Mouse (Mus musculus): ENCODE results near the gene Rbm47. TPM values are rescaled to one million over a fixed set of nuclear protein-coding genes. Genes with fewer than 3 reads are reported as not detected.

Gene Rbm47
- polyA plus RNA-seq, 1 experiment from 2014 or later, result 5.8 TPM

GRCm38 (mm10) chr5:66090037-66090436 lies 82.9 kb downstream of the Rbm47 start:
- H3K27me3 ChIP-seq, result no peaks in the 10 kb centered on the region
- H3K4me3 ChIP-seq, result no peak overlapping the region
- H3K9ac ChIP-seq, result no peak overlapping the region
- no peak overlapping the region for H3K4me2 ChIP-seq
- no peak overlapping the region for H3K27ac ChIP-seq (replicated peaks)
- no peaks in the 10 kb centered on the region for H3K36me3 ChIP-seq
- ATAC-seq (ENCODE audit: low FRiP score, low read depth), result no peak
- H3K4me1 ChIP-seq (replicated peaks), result no peaks in the 10 kb centered on the region
- 74% methylated on average over 9 of the region's 9 CpGs for WGBS
- H3K9me3 ChIP-seq, result no peaks in the 10 kb centered on the region

GRCm38 (mm10) chr5:66089600-66089999 lies 83.3 kb downstream of the Rbm47 start:
- Histone ChIP-seq H3K4me2 (no peak overlapping the region), H3K27me3 (no peaks in the 10 kb centered on the region), H3K9me3 (no peaks in the 10 kb centered on the region), H3K9ac (no peak overlapping the region), H3K36me3 (no peaks in the 10 kb centered on the region), H3K4me1 (replicated peaks) (no peaks in the 10 kb centered on the region), H3K27ac (replicated peaks) (no peak overlapping the region), H3K4me3 (no peak overlapping the region)
- WGBS, result 88% methylated on average over 4 of the region's 4 CpGs
- ATAC-seq (ENCODE audit: low FRiP score, low read depth), result no peak

DNA sequence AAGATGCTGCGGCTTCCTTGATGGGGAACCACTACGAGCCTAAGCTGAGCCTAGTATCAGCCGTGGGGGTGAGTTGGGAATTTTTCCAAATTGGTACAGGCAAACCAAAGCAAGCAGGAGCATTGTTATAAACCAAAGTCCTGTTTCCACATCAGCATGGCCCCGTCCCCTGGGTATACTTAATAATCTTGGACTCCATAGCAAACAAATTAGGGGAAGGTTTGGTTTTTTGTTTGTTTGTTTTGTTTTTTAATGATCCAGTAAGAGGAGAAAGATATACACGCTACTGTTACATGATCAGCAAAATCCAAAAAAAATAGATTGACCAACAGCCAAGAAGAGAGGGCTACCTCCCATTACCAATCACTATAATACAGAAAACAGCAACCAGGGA lies 84.0 kb downstream of the Rbm47 start:
- ATAC-seq (ENCODE audit: low FRiP score, low read depth), result no peak
- no peaks in the 10 kb centered on the region for H3K27me3 ChIP-seq
- 86% methylated on average over 5 of the region's 5 CpGs for WGBS

GRCm38 (mm10) chr5:66088247-66088901 lies 84.5 kb downstream of the Rbm47 start:
- ATAC-seq (ENCODE audit: low FRiP score, low read depth), result no peak
- Histone ChIP-seq H3K4me3 (no peak overlapping the region), H3K36me3 (no peaks in the 10 kb centered on the region), H3K4me1 (replicated peaks) (no peaks in the 10 kb centered on the region), H3K27me3 (no peaks in the 10 kb centered on the region), H3K9me3 (no peaks in the 10 kb centered on the region), H3K4me2 (no peak overlapping the region), H3K9ac (no peak overlapping the region), H3K27ac (replicated peaks) (no peak overlapping the region)
- WGBS, result 91% methylated on average over 4 of the region's 4 CpGs

More for the DNA sequence above, 84.0 kb downstream of the Rbm47 start:
- H3K36me3 ChIP-seq, result no peaks in the 10 kb centered on the region
- no peak overlapping the region for H3K27ac ChIP-seq (replicated peaks)
- H3K4me2 ChIP-seq, result no peak overlapping the region
- no peak overlapping the region for H3K4me3 ChIP-seq
- no peak overlapping the region for H3K9ac ChIP-seq
- H3K4me1 ChIP-seq (replicated peaks), result no peaks in the 10 kb centered on the region
- no peaks in the 10 kb centered on the region for H3K9me3 ChIP-seq

GRCm38 (mm10) chr5:66086952-66087351 lies 86.0 kb downstream of the Rbm47 start:
- H3K4me1 ChIP-seq (replicated peaks), result no peaks in the 10 kb centered on the region
- H3K27me3 ChIP-seq, result no peaks in the 10 kb centered on the region
- H3K9ac ChIP-seq, result no peak overlapping the region
- WGBS, result 93% methylated on average over 9 of the region's 9 CpGs
- no peaks in the 10 kb centered on the region for H3K36me3 ChIP-seq
- no peak for ATAC-seq (ENCODE audit: low FRiP score, low read depth)
- no peaks in the 10 kb centered on the region for H3K9me3 ChIP-seq
- H3K4me3 ChIP-seq, result no peak overlapping the region
- H3K27ac ChIP-seq (replicated peaks), result no peak overlapping the region
- no peak overlapping the region for H3K4me2 ChIP-seq

DNA sequence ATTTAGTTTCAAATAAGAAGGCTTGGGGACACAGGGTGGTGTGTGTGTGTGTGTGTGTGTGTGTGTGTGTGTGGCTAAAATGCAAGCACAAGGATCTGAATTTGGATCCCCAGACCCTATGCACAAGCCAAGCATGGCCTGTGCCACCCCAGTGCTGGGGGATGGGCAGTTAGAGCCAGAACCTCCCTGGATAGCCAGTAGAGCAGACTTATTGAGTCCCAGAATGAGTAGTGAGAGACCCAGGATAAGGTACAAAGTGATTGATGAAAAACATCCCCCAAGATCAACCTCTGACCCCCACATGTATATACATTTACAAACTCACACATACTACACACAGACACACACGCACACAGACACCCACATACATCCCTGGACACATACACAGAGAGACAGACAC lies 86.6 kb downstream of the Rbm47 start:
- WGBS, result 96% methylated on average over 1 of the region's 1 CpGs
- H3K27ac ChIP-seq (replicated peaks), result no peak overlapping the region
- H3K27me3 ChIP-seq, result no peaks in the 10 kb centered on the region
- H3K36me3 ChIP-seq, result no peaks in the 10 kb centered on the region
- no peak for ATAC-seq (ENCODE audit: low FRiP score, low read depth)
- no peak overlapping the region for H3K9ac ChIP-seq
- H3K9me3 ChIP-seq, result no peaks in the 10 kb centered on the region
- H3K4me2 ChIP-seq, result no peak overlapping the region
- H3K4me1 ChIP-seq (replicated peaks), result no peaks in the 10 kb centered on the region
- H3K4me3 ChIP-seq, result no peak overlapping the region

GRCm38 (mm10) chr5:66085478-66085877 lies 87.4 kb downstream of the Rbm47 start:
- no peak overlapping the region for H3K4me2 ChIP-seq
- H3K4me1 ChIP-seq (replicated peaks), result no peaks in the 10 kb centered on the region
- no peak overlapping the region for H3K9ac ChIP-seq
- no peak overlapping the region for H3K27ac ChIP-seq (replicated peaks)
- ATAC-seq (ENCODE audit: low FRiP score, low read depth), result no peak
- H3K4me3 ChIP-seq, result no peak overlapping the region
- no peaks in the 10 kb centered on the region for H3K27me3 ChIP-seq
- WGBS, result 52% methylated on average over 4 of the region's 4 CpGs
- no peaks in the 10 kb centered on the region for H3K9me3 ChIP-seq
- no peaks in the 10 kb centered on the region for H3K36me3 ChIP-seq

DNA sequence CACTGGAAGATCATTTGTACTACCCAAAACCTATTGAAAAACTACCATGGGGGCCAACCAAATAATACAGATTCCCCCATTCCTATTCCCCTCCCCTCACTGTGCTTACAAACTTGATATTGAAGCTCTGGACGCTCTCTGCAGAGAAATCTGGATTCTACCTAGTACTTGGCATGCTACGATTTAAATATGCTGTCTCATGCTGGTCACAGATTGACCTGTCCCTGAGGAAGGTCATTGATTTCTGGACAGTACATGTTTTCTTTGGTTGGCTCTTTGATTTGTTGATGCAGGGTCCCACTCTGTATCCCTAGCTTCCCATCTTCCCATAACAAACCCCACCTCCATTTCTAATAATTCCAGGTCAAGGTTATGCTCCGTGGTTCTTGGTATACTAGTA lies 88.4 kb downstream of the Rbm47 start:
- WGBS, result 93% methylated on average over 3 of the region's 3 CpGs

DNA sequence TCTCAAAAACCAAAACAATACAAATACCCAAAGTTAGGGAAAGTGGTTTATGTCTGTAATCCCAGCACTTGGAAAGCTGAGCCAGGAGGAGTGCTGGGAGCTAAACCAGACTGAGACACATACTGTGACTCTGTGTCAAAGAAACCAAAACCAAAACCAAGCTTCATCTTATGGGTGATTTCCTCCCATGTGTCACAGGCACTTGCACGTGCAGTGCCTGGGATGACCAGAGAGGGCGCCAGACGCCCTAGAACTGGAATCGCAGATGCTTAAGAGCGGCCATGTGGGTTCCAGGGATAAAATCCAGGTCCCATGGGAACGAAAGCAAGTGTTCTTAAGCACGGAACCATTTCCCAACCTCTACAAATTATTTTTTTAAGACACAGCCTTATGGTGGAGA lies 89.6 kb downstream of the Rbm47 start:
- H3K36me3 ChIP-seq, result no peaks in the 10 kb centered on the region
- H3K4me3 ChIP-seq, result no peak overlapping the region
- H3K27ac ChIP-seq (replicated peaks), result no peak overlapping the region
- 37% methylated on average over 7 of the region's 7 CpGs for WGBS
- H3K4me2 ChIP-seq, result no peak overlapping the region
- ATAC-seq (ENCODE audit: low FRiP score, low read depth), result no peak
- H3K9ac ChIP-seq, result no peak overlapping the region
- no peaks in the 10 kb centered on the region for H3K27me3 ChIP-seq
- H3K4me1 ChIP-seq (replicated peaks), result no peaks in the 10 kb centered on the region
- no peaks in the 10 kb centered on the region for H3K9me3 ChIP-seq

More for the DNA sequence above, 88.4 kb downstream of the Rbm47 start:
- no peak overlapping the region for H3K27ac ChIP-seq (replicated peaks)
- no peaks in the 10 kb centered on the region for H3K36me3 ChIP-seq
- H3K4me2 ChIP-seq, result no peak overlapping the region
- no peak overlapping the region for H3K4me3 ChIP-seq
- no peak for ATAC-seq (ENCODE audit: low FRiP score, low read depth)
- H3K9ac ChIP-seq, result no peak overlapping the region
- H3K9me3 ChIP-seq, result no peaks in the 10 kb centered on the region
- no peaks in the 10 kb centered on the region for H3K27me3 ChIP-seq
- no peaks in the 10 kb centered on the region for H3K4me1 ChIP-seq (replicated peaks)

GRCm38 (mm10) chr5:66082229-66082572 lies 90.7 kb downstream of the Rbm47 start:
- Histone ChIP-seq H3K9me3 (no peaks in the 10 kb centered on the region), H3K27ac (replicated peaks) (no peak overlapping the region), H3K4me3 (no peak overlapping the region), H3K4me2 (no peak overlapping the region), H3K4me1 (replicated peaks) (no peaks in the 10 kb centered on the region), H3K27me3 (no peaks in the 10 kb centered on the region), H3K9ac (no peak overlapping the region), H3K36me3 (no peaks in the 10 kb centered on the region)
- 72% methylated on average over 11 of the region's 11 CpGs for WGBS
- ATAC-seq (ENCODE audit: low FRiP score, low read depth), result no peak

- no peak for ATAC-seq (ENCODE audit: low FRiP score, low read depth)
- H3K27me3 ChIP-seq, result no peaks in the 10 kb centered on the region
- WGBS, result 82% methylated on average over 19 of the region's 19 CpGs
- no peak overlapping the region for H3K27ac ChIP-seq (replicated peaks)
- no peaks in the 10 kb centered on the region for H3K36me3 ChIP-seq
- no peaks in the 10 kb centered on the region for H3K9me3 ChIP-seq
- H3K4me3 ChIP-seq, result no peak overlapping the region
- no peaks in the 10 kb centered on the region for H3K4me1 ChIP-seq (replicated peaks)
- no peak overlapping the region for H3K4me2 ChIP-seq
- H3K9ac ChIP-seq, result no peak overlapping the region
Measured at GRCm38 (mm10) chr5:66081443-66082228, 91.3 kb downstream of the Rbm47 start.

GRCm38 (mm10) chr5:66080529-66081220 lies 92.2 kb downstream of the Rbm47 start:
- no peaks in the 10 kb centered on the region for H3K4me1 ChIP-seq (replicated peaks)
- H3K4me2 ChIP-seq, result no peak overlapping the region
- no peak overlapping the region for H3K9ac ChIP-seq
- H3K9me3 ChIP-seq, result no peaks in the 10 kb centered on the region
- H3K27me3 ChIP-seq, result no peaks in the 10 kb centered on the region
- no peak overlapping the region for H3K27ac ChIP-seq (replicated peaks)
- ATAC-seq (ENCODE audit: low FRiP score, low read depth), result no peak
- H3K4me3 ChIP-seq, result no peak overlapping the region
- WGBS, result 82% methylated on average over 17 of the region's 17 CpGs
- H3K36me3 ChIP-seq, result no peaks in the 10 kb centered on the region
